Mouse (Mus musculus) thymus, postnatal 14 days (tissue): ENCODE data around the gene Acp7.

ENCODE experiments used
- DNase-seq: peaks from one replicate; pipeline ENCODE4 v3.0.0; 2021

The Acp7 gene

GRCm38 (mm10) chr7:28572689-28573088 lies 58.4 kb downstream of the Acp7 start:
- DNase-seq = no peak

GRCm38 (mm10) chr7:28570982-28571682 lies 60.0 kb downstream of the Acp7 start:
- DNase-seq = no peak

DNA sequence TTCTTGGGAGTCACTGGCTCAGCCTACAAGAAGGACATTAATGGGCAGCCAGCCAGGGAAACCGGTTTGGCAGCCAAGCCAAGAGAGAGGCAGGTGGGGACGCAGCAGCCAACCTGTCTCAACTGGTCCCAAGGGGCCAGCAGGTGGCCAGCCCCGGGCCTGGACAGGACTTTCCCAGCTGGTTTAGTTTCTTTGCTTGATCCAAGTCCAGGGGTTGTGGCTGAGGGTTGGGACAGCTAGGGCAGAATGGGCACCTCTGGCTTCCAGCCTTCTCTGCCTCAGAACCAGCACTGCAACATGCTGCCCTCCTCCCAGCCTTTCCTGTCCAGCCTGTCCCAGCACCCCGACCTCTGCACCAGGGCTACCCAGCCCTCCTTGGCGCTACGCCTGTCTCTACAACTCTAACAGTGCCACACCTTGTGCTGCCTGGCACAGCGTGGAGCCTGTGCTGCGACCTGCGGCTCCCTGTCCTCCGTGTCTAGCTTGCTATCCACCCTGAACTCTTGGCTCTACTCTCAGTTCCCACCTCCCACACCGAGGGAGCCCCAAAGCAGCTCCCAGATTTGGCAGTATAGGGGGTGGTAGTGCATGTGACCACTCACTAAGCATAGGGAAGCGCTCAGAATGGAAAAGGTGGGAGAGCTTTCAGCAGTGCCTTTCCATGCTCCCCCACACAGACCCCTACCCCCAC lies 60.7 kb downstream of the Acp7 start:
- DNase-seq = no peak

DNA sequence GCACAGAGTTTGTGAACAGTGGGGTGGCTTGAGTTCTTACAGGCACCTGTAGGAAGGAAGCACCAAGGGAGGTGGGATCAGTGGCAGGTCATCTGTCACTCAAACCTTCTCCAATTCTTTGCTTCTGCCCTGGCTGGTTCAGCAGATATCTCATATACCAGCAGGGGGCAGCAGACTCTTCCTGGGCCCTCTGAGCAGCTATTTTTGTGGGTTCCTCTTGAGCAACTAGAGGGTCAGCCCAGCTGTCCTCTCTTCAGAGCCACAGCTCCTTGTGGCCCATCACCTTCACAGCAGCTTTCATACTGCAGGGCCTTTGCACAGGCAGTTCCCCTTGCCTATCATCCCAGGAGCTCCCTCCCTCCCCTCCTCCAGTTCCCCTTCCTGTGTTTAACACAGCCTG lies 62.9 kb downstream of the Acp7 start:
- peak; percentile 73 for DNase-seq

GRCm38 (mm10) chr7:28567539-28567938 lies 63.6 kb downstream of the Acp7 start:
- no peak for DNase-seq

DNA sequence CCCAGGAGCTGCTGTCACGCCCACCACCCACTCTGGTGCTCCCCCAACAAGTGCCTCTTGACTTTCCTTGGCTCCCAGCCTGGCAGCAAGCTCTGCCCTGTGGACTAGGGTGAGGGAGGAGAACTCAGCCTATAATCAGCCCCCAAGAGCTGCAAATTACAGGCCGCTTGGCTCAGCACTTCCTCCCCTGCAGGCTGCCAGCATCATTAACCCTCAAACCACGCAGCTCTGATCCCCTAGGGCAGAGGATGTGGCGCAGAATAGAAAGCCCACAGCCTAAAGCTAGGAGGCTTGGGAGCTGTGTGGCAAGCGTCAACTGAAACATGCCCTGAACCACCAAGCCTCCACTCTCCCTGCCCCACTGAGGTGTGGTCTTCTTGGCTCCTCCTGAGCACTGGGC lies 65.7 kb downstream of the Acp7 start:
- peak; percentile 64 for DNase-seq

GRCm38 (mm10) chr7:28562951-28563350 lies 68.2 kb downstream of the Acp7 start:
- no peak for DNase-seq

GRCm38 (mm10) chr7:28562371-28562770 lies 68.8 kb downstream of the Acp7 start:
- DNase-seq = no peak

- no peak for DNase-seq
These were observed 69.2 kb downstream of the Acp7 start for GRCm38 (mm10) chr7:28561967-28562366.

- peak; percentile 75 for DNase-seq
These were observed 70.3 kb downstream of the Acp7 start for GRCm38 (mm10) chr7:28560856-28561255.

DNA sequence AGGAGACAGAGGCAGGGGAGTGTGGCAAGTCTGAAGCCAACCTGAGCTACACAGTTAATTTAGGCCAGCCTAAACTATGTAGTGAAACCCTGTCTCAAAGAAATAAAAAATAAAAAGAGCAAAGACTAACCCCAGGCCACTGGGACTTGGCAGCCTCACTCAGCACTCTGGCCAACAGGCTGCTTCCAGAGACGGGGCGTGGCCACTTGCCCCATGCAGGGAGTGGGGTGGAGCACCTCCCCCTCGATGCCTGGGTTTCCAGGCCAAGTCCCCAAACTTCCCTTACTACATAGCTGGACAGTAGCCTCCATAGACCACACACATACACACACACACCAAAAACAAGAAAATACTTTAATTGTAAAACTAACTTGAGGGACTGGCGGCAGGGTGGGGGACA lies 72.6 kb downstream of the Acp7 start:
- no peak for DNase-seq

GRCm38 (mm10) chr7:28557708-28558107 lies 73.4 kb downstream of the Acp7 start:
- peak; percentile 93 for DNase-seq
